Mouse (Mus musculus) C2C12 (cell line): ENCODE measurements around the gene Drg1.

Experiments
- CTCF ChIP-seq: IDR thresholded peaks from one replicate; pipeline ENCODE4 v1.5.1; 2011; ENCODE audit not compliant: control insufficient read depth, insufficient read depth, insufficient read length
- MYOG ChIP-seq: IDR thresholded peaks from one replicate; pipeline ENCODE4 v1.6.1; 2011; ENCODE audit not compliant: control insufficient read depth, insufficient read length; ENCODE audit errors: extremely low read depth
- USF1 ChIP-seq: IDR thresholded peaks from one replicate; pipeline ENCODE4 v1.6.1; 2011; ENCODE audit warnings: low read depth, mild to moderate bottlenecking, control low read depth, moderate library complexity

GRCm38 (mm10) chr11:3285940-3286339 lies 19.7 kb upstream of the Drg1 start:
- TF ChIP-seq USF1 (no peak), CTCF (no peak), MYOG (no peak)
